Mouse (Mus musculus) pancreas, adult 10 weeks (tissue): ENCODE results near the gene Vwa7. TPM values are rescaled to one million over a fixed set of nuclear protein-coding genes. Genes with fewer than 3 reads are reported as not detected.

Source experiments
- polyA plus RNA-seq: library from polyadenylated mRNA; stranded (reverse); fragments of 350-450 nt; fragmentation: Illumina TruSeq; extraction: RNeasy Lipid Tissue Mini Kit (QIAGEN cat#74804); gene quantifications from one replicate; pipeline ENCODE4 v1.2.3, GENCODE M21; 2015; ENCODE audit warnings: low read depth, low replicate concordance; ENCODE audit not compliant: insufficient read depth

Gene Vwa7
- 0.42 TPM for polyA plus RNA-seq

GRCm38 (mm10) chr17:35016376-35016775, at the start of gene Vwa7:
Vwa7 (plus strand) TSS chr17:35016579.

GRCm38 (mm10) chr17:34969822-34970221, 46.6 kb upstream of the Vwa7 start, which contains the start of gene Gm20481:
Gm20481 (plus strand) TSS chr17:34969912.

GRCm38 (mm10) chr17:34972069-34972749, 44.2 kb upstream of the Vwa7 start, which contains the start of the genes Hspa1a and Hspa1l:
Hspa1a (minus strand) TSS chr17:34972156.
Hspa1l (plus strand) TSS chr17:34972703.

GRCm38 (mm10) chr17:34981690-34982180, 34.6 kb upstream of the Vwa7 start, which contains the start of gene Lsm2:
Lsm2 (plus strand) TSS chr17:34981862.

GRCm38 (mm10) chr17:35000717-35001451, 15.5 kb upstream of the Vwa7 start, which contains the start of gene Vars:
Vars (plus strand) TSS chr17:35000987.

GRCm38 (mm10) chr17:35027277-35028068, 11.1 kb downstream of the Vwa7 start, which contains the start of gene Sapcd1:
Sapcd1 (minus strand) TSS chr17:35028016.

GRCm38 (mm10) chr17:35046681-35047455, 30.5 kb downstream of the Vwa7 start, which contains the start of gene Msh5:
Msh5 (minus strand) TSS chr17:35046745.

GRCm38 (mm10) chr17:35049561-35050016, 33.2 kb downstream of the Vwa7 start, which contains the start of gene Clic1:
Clic1 (plus strand) TSS chr17:35049966.

GRCm38 (mm10) chr17:35058911-35059892, 42.8 kb downstream of the Vwa7 start, which contains the start of gene Ddah2:
Ddah2 (plus strand) TSS chr17:35059035.

GRCm38 (mm10) chr17:35064951-35065947, 48.9 kb downstream of the Vwa7 start, which contains the start of gene Ly6g6c:
Ly6g6c (plus strand) TSS chr17:35065388.

GRCm38 (mm10) chr17:35066084-35066483, 49.7 kb downstream of the Vwa7 start, which contains the start of gene Mpig6b:
Mpig6b (minus strand) TSS chr17:35066184.

Other genes with a start within 250 kb of the Vwa7 start
- gene Cyp21a1, start 212.0 kb upstream of the Vwa7 start, polyA plus RNA-seq = 1.9 TPM
- 14.8 TPM for gene Stk19, start 179.6 kb upstream of the Vwa7 start, polyA plus RNA-seq
- gene Dxo, start 179.6 kb upstream of the Vwa7 start, polyA plus RNA-seq = 19.9 TPM
- 24.5 TPM for gene Skiv2l, start 166.4 kb upstream of the Vwa7 start, polyA plus RNA-seq
- gene Nelfe, start 166.2 kb upstream of the Vwa7 start, polyA plus RNA-seq = 11.5 TPM
- gene Cfb, start 154.1 kb upstream of the Vwa7 start, polyA plus RNA-seq = 9.5 TPM
- 1.5 TPM for gene Zbtb12, start 137.1 kb upstream of the Vwa7 start, polyA plus RNA-seq
- gene Gm20547, start 134.5 kb upstream of the Vwa7 start, polyA plus RNA-seq = 4.5 TPM
- gene C2, start 118.3 kb upstream of the Vwa7 start, polyA plus RNA-seq = 22.8 TPM
- gene Ehmt2, start 118.1 kb upstream of the Vwa7 start, polyA plus RNA-seq = 43.2 TPM
- 1.4 TPM for gene Slc44a4, start 102.1 kb upstream of the Vwa7 start, polyA plus RNA-seq
- gene Neu1, start 85.3 kb upstream of the Vwa7 start, polyA plus RNA-seq = 10.7 TPM
- gene Hspa1b, start 57.3 kb upstream of the Vwa7 start, polyA plus RNA-seq = 8.4 TPM
- gene Gm20481, start 46.7 kb upstream of the Vwa7 start, polyA plus RNA-seq = not detected
- gene Hspa1a, start 44.4 kb upstream of the Vwa7 start, polyA plus RNA-seq = 4.7 TPM
- not detected for gene Hspa1l, start 43.9 kb upstream of the Vwa7 start, polyA plus RNA-seq
- gene Lsm2, start 34.7 kb upstream of the Vwa7 start, polyA plus RNA-seq = 7.8 TPM
- gene Vars, start 15.6 kb upstream of the Vwa7 start, polyA plus RNA-seq = 23.4 TPM
- 1.5 TPM for gene Sapcd1, start 11.4 kb downstream of the Vwa7 start, polyA plus RNA-seq
- gene Msh5, start 30.2 kb downstream of the Vwa7 start, polyA plus RNA-seq = 1.8 TPM
- 36.2 TPM for gene Clic1, start 33.4 kb downstream of the Vwa7 start, polyA plus RNA-seq
- 19.5 TPM for gene Ddah2, start 42.5 kb downstream of the Vwa7 start, polyA plus RNA-seq
- not detected for gene Ly6g6c, start 48.8 kb downstream of the Vwa7 start, polyA plus RNA-seq
- not detected for gene Mpig6b, start 49.6 kb downstream of the Vwa7 start, polyA plus RNA-seq
- gene Ly6g6e, start 60.3 kb downstream of the Vwa7 start, polyA plus RNA-seq = not detected
- not detected for gene Ly6g6d, start 61.5 kb downstream of the Vwa7 start, polyA plus RNA-seq
- gene Ly6g6f, start 69.0 kb downstream of the Vwa7 start, polyA plus RNA-seq = not detected
- gene Abhd16a, start 72.7 kb downstream of the Vwa7 start, polyA plus RNA-seq = 25.5 TPM
- not detected for gene Ly6g5c, start 91.7 kb downstream of the Vwa7 start, polyA plus RNA-seq
- not detected for gene Ly6g5b, start 98.8 kb downstream of the Vwa7 start, polyA plus RNA-seq
- 8.6 TPM for gene Gpank1, start 104.9 kb downstream of the Vwa7 start, polyA plus RNA-seq
- 52.8 TPM for gene Csnk2b, start 105.5 kb downstream of the Vwa7 start, polyA plus RNA-seq
- 6.8 TPM for gene D17H6S53E, start 109.8 kb downstream of the Vwa7 start, polyA plus RNA-seq
- not detected for gene Apom, start 115.5 kb downstream of the Vwa7 start, polyA plus RNA-seq
- 43.1 TPM for gene Bag6, start 118.6 kb downstream of the Vwa7 start, polyA plus RNA-seq
- gene Prrc2a, start 148.3 kb downstream of the Vwa7 start, polyA plus RNA-seq = 89.4 TPM
- 2.3 TPM for gene Aif1, start 159.5 kb downstream of the Vwa7 start, polyA plus RNA-seq
- 5.7 TPM for gene Lst1, start 171.9 kb downstream of the Vwa7 start, polyA plus RNA-seq
- 1.00 TPM for gene Ltb, start 177.9 kb downstream of the Vwa7 start, polyA plus RNA-seq
- 0.50 TPM for gene Tnf, start 185.4 kb downstream of the Vwa7 start, polyA plus RNA-seq
- gene Lta, start 188.8 kb downstream of the Vwa7 start, polyA plus RNA-seq = not detected
- not detected for gene Gm16181, start 204.3 kb downstream of the Vwa7 start, polyA plus RNA-seq
- gene Atp6v1g2, start 217.1 kb downstream of the Vwa7 start, polyA plus RNA-seq = 2.8 TPM
- 4.1 TPM for gene Nfkbil1, start 219.2 kb downstream of the Vwa7 start, polyA plus RNA-seq
- 92.0 TPM for gene Ddx39b, start 225.2 kb downstream of the Vwa7 start, polyA plus RNA-seq
- 153 TPM for gene H2-D1, start 246.2 kb downstream of the Vwa7 start, polyA plus RNA-seq